Mouse (Mus musculus) neutrophil, adult 65 days (primary cell): ENCODE measurements around the gene Noa1. TPM values are rescaled to one million over a fixed set of nuclear protein-coding genes. Genes with fewer than 3 reads are reported as not detected.

Experiments
- total RNA-seq: library from RNA; stranded (reverse); gene quantifications from 2 replicates; pipeline ENCODE4 v1.2.4, GENCODE M21; 2023

Gene Noa1
- total RNA-seq: 7.3 and 10.9 TPM in 2 replicates

GRCm38 (mm10) chr5:77309924-77310772 lies at the start of gene Noa1, which contains the start of gene Polr2b:
Gene Noa1, minus strand, starts transcription at chr5:77310084.
Gene Polr2b, plus strand, starts transcription at chr5:77310147.

DNA sequence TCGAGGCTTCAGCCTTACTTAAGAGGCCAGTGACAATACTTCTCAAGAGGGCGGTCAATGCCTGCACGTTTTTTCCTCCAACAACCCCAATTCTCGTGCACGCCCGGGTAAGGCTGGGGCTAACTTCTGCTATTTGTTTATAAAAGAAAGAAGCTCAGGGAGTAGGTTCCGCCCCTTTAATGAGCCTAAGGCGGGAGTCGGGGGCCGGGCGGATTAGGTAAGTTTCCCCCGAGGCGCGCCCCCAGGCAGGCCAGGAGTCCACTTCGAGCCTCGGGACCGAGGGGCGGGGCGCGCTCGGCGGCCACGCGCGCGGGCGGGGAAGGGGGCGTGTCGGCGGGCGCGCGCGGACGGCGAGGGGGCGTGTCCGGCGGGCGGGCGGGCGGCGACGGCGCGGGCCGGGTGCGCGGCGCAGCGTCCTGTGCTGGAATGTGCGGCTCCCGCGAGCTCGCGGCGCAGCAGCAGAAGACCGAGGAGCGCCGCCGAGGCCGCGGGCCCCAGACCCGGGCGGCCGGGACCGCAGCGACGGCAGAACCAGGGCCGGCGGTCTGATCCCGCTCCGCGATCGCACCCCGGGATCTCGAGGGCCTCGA lies 44.7 kb downstream of the Noa1 start, which contains the start of gene Rest:
Gene Rest, plus strand, starts transcription at position 411 of the 590 bp plus-strand sequence.

Other genes with a start within 250 kb of the Noa1 start
- gene Hopx, start 195.0 kb downstream of the Noa1 start, total RNA-seq: 22.8 and 33.8 TPM in 2 replicates
- 2.8 and 3.8 TPM in 2 replicates for gene Spink2, start 98.6 kb downstream of the Noa1 start, total RNA-seq
- gene Rest, start 44.6 kb downstream of the Noa1 start, total RNA-seq: 26.8 and 34.0 TPM in 2 replicates
- gene Polr2b, start 63 bp upstream of the Noa1 start, total RNA-seq: 23.0 and 25.0 TPM in 2 replicates
- 0.36 and 0.73 TPM in 2 replicates for gene Igfbp7, start 98.0 kb upstream of the Noa1 start, total RNA-seq